Mouse (Mus musculus) E14TG2a.4 (cell line): ENCODE data around the gene Slc10a1.

Experiments
- H3K27me3 ChIP-seq: 2 replicates; pipeline ENCODE4 v1.6.1; 2014; ENCODE audit warnings: low read length, control low read depth; ENCODE audit not compliant: insufficient read depth
- H3K36me3 ChIP-seq: 2 replicates; pipeline ENCODE4 v1.6.1; 2014; ENCODE audit warnings: low read length, control low read depth; ENCODE audit not compliant: insufficient read depth
- H3K4me1 ChIP-seq: replicated peaks from 2 replicates; pipeline ENCODE4 v1.6.1; 2014; ENCODE audit warnings: low read depth, low read length, control low read depth
- H3K4me3 ChIP-seq: replicated peaks from 2 replicates; pipeline ENCODE4 v1.5.1; 2014; ENCODE audit warnings: mild to moderate bottlenecking, low read length
- H3K9me3 ChIP-seq: 2 replicates; pipeline ENCODE4 v1.6.1; 2014; ENCODE audit warnings: low read length, control low read depth
- CTCF ChIP-seq: conservative IDR thresholded peaks from 2 replicates; pipeline ENCODE4 v1.5.1; 2014; ENCODE audit warnings: low read length
- NANOG ChIP-seq: IDR thresholded peaks from 2 replicates; pipeline ENCODE4 v1.6.1; 2014; ENCODE audit warnings: borderline replicate concordance, low read length, mixed read lengths
- POU5F1 ChIP-seq: IDR thresholded peaks from 2 replicates; pipeline ENCODE4 v1.6.1; 2014; ENCODE audit warnings: low read length, borderline replicate concordance

Slc10a1 gene

DNA sequence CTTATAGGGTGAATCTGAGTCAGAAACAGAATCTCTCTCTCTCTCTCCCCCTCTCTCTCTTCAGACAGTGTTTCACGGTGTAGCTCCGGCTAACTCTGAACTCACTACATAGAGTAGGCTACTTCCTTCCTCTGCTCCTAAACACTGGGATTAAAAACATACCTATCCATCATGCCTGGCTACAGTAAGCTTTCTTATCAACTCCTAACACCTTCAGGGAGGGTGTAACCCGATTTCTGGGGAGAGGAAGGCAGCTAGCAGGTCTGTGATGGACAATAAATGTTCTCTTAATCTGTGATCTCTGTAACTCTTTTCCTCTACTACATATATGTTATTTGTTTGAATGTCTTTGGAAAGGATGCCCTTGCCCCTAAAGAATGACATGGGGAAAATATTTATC, 25.1 kb downstream of the Slc10a1 start:
- H3K27me3 ChIP-seq = no peaks in the 10 kb centered on the region
- peaks cover 22% of the 10 kb centered on the region for H3K36me3 ChIP-seq
- H3K4me1 ChIP-seq = peaks cover 34% of the 10 kb centered on the region
- TF ChIP-seq NANOG (no peak), POU5F1 (no peak), CTCF (no peak)
- peaks cover 3% of the 10 kb centered on the region; the same call in 1 of the 2 replicates for H3K9me3 ChIP-seq
- H3K4me3 ChIP-seq = no peak overlapping the region

DNA sequence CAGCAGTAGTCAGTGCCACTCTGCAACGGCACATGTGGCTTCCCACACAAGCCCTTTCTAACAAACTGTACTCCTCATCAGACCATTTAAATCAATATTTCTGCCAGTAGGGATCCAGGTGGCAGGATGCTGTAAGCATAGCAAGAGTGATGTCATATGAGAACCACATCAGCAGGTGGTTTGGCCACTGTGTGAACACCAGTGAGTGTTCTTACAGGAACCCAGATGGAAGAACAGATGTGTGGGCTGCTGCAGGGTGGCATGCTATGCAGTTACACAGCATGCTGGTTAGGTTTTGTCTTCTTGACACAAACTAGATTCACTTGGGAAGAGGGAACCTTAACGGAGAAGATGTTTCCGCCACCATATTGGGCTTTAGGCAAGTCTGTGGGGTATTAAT, 26.6 kb downstream of the Slc10a1 start:
- no peak for TF ChIP-seq NANOG
- TF ChIP-seq CTCF = no peak
- no peak for TF ChIP-seq POU5F1
- peaks cover 7% of the 10 kb centered on the region for H3K36me3 ChIP-seq
- peaks cover 3% of the 10 kb centered on the region; the same call in 1 of the 2 replicates for H3K9me3 ChIP-seq
- peaks cover 22% of the 10 kb centered on the region for H3K4me1 ChIP-seq
- H3K27me3 ChIP-seq = no peaks in the 10 kb centered on the region
- H3K4me3 ChIP-seq = no peak overlapping the region

DNA sequence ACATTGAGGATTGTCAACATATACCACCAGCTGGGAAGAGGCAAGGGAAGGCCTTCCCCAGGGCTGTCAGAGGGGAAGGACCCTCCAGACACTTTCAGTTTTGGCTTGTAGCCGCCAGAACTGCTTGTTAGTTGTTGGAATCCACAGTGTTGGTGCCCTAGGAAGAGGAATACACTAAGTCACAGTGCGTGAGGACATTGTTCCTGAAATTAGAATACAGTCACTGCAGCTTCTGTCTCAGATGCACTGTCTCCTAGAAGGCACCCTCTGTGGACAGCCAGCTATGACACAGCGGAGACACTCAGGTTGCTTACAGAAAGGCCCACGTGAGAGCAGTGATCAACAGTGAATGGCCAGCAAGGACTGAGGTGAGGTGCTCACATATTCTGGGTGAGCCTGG, 29.3 kb downstream of the Slc10a1 start:
- peaks cover 17% of the 10 kb centered on the region for H3K4me1 ChIP-seq
- no peaks in the 10 kb centered on the region for H3K27me3 ChIP-seq
- H3K4me3 ChIP-seq = no peak overlapping the region
- H3K9me3 ChIP-seq = peaks cover 3% of the 10 kb centered on the region; the same call in 1 of the 2 replicates
- TF ChIP-seq CTCF = no peak
- no peak for TF ChIP-seq NANOG
- TF ChIP-seq POU5F1 = no peak
- no peaks in the 10 kb centered on the region for H3K36me3 ChIP-seq

DNA sequence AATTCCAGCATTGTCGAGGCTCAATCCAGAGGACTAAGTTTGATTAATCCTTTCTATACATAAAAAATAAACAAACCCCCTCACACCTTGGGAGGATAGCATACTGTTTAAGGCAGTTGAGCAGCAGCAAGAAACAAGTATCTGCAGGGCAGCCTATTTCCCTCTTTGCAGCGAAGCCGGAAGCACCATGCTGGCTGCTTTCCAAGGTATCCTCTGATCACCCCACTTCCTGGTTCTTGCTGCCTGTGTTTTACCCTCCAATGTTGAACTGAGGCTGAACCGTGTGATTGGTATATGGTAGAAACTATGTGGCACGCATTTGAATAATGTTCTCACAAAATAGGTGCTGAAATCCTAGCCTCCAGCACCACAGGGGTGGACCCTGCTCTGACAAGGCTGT, 29.9 kb downstream of the Slc10a1 start:
- peaks cover 3% of the 10 kb centered on the region; the same call in 1 of the 2 replicates for H3K9me3 ChIP-seq
- H3K4me3 ChIP-seq = no peak overlapping the region
- no peaks in the 10 kb centered on the region for H3K27me3 ChIP-seq
- no peak for TF ChIP-seq CTCF
- no peak for TF ChIP-seq NANOG
- TF ChIP-seq POU5F1 = no peak
- no peaks in the 10 kb centered on the region for H3K36me3 ChIP-seq
- H3K4me1 ChIP-seq = peaks cover 13% of the 10 kb centered on the region

DNA sequence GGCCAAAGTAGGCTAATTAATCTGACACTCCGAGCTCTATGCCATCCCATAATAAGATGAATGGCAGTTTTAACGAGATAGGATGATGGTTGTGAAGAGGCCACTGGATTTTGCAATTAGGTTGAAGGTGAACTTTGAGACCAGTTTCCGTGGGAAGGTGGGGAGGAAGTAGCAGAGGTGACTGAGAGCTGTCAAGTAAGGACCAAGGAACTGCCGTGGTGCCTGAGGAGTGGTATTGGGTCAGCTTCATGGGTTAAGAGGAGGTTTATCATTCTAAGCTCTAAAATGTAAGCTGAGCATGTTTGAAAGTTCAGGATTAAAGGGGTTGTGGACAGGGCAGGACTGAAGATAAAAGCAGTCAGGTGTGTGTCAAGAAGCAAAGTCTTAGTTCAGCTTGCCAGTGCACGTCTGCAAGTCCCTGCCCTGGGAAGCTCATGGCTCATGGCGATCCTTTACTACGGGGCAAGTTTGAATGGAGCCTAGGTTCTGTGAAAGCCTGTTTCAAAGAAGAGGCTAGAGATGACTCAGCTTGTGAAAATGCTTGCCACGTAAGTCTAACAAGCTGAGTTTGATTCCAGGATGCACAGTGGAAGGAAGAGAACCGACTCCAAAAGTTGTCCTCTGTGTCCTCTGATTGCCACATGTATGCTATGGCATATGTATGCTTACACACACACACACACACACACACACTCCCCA, 31.0 kb downstream of the Slc10a1 start:
- Histone ChIP-seq H3K9me3 (peaks cover 3% of the 10 kb centered on the region; the same call in 1 of the 2 replicates), H3K4me3 (no peak overlapping the region), H3K36me3 (no peaks in the 10 kb centered on the region), H3K4me1 (0 out of 2 replicates have a peak, but pooled peaks cover 8% of the 10 kb centered on the region), H3K27me3 (no peaks in the 10 kb centered on the region)
- TF ChIP-seq NANOG = no peak
- TF ChIP-seq POU5F1 = no peak
- TF ChIP-seq CTCF = no peak

DNA sequence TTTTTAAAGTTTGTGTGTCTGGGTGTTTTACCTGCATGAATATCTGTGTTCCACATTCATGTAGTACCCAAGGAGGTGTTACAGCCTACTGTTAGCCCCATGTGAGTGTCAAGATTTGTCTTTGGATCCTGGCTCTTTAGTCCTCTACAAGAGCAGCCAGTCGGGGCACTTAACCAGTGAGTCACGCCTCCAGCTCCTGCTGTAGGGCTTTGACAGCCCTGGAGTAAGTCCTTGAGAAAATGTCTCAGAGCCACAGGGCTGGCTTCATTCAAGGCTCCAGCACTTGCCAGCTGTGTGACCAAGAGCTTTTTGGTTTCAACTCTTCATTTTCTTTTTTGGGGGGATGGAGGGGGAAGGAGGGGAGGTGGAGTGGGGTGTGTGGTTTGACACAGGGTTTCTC, 31.8 kb downstream of the Slc10a1 start:
- H3K36me3 ChIP-seq = no peaks in the 10 kb centered on the region
- H3K9me3 ChIP-seq = peaks cover 3% of the 10 kb centered on the region; the same call in 1 of the 2 replicates
- H3K4me1 ChIP-seq = peaks cover 13% of the 10 kb centered on the region
- H3K4me3 ChIP-seq = no peak overlapping the region
- TF ChIP-seq POU5F1 (no peak), NANOG (no peak), CTCF (no peak)
- no peaks in the 10 kb centered on the region for H3K27me3 ChIP-seq

DNA sequence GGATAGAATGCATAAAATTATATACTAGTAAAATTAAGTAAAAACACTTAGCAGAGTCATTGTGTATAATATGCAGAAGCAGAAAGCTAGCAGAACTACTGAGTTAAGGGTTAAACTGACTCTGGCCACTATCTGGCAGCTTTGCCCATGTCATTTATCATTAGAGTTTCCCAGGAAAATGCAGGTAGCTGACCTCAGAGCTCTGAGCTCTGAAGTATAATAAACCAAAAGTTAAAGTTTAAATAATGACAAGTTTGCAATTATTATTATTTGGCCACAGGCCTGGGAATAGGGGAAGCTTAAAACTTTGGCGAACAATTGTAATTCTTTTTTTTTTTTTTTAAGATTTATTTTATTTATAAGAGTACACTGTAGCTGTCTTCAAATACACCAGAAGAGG, 35.6 kb downstream of the Slc10a1 start:
- no peaks in the 10 kb centered on the region for H3K36me3 ChIP-seq
- peaks cover 11% of the 10 kb centered on the region for H3K4me1 ChIP-seq
- H3K27me3 ChIP-seq = no peaks in the 10 kb centered on the region
- no peaks in the 10 kb centered on the region for H3K9me3 ChIP-seq
- TF ChIP-seq NANOG (no peak), CTCF (no peak), POU5F1 (no peak)
- H3K4me3 ChIP-seq = no peak overlapping the region

DNA sequence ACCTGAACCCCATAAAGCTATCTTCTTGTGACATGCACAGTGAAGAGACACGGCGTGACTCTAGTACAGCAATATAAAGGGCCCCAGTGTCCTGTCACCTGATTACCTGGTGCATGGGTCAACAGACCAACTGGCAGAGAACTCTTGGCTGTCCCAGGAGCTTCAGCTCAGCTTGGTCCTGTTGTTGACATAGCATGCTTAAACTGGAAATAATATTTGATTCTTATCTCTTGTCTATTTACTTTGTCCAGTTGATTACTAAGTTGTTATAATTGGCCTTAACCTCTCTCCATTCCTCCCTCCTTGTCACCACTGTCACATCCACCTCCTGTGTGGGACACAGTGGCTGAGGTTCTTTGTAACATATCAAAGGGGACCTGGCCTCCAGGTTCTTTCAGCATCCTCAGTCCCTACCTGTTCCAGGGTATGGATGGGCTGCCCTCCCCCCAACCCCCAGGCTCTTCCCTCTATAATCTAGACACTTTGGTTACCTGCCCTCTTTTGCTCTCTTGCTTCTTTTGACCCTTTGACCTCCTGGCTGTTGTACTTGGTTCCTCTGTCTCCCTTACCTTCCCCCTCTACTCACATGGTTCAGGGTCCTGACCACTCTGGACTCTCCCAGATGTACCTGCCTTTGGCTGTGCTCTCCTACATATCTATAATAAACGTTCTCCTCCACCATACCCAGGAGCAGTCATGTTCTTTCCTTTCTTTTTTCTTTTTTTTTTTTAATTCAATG, 36.9 kb downstream of the Slc10a1 start:
- peaks cover 17% of the 10 kb centered on the region for H3K4me1 ChIP-seq
- no peak for TF ChIP-seq NANOG
- TF ChIP-seq CTCF = no peak
- no peak for TF ChIP-seq POU5F1
- no peaks in the 10 kb centered on the region for H3K27me3 ChIP-seq
- H3K36me3 ChIP-seq = no peaks in the 10 kb centered on the region
- no peaks in the 10 kb centered on the region for H3K9me3 ChIP-seq
- H3K4me3 ChIP-seq = no peak overlapping the region
